Mouse (Mus musculus): ENCODE results near the gene Krcc1. TPM values are rescaled to one million over a fixed set of nuclear protein-coding genes. Genes with fewer than 3 reads are reported as not detected.
"Not testable (repeated sequence)": the region's sequence is repeated elsewhere in the genome, so short reads cannot be mapped to it uniquely, and the experiment has no call there.

The Krcc1 gene
- polyA plus RNA-seq, 1 experiment from 2014 or later, result 52.2 TPM

GRCm38 (mm10) chr6:71268929-71269685, 2.4 kb upstream of the Krcc1 start:
- no peak overlapping the region for H3K9ac ChIP-seq
- no peak overlapping the region for H3K4me2 ChIP-seq
- 57% methylated on average over 7 of the region's 7 CpGs for WGBS
- peaks cover 13% of the 10 kb centered on the region for H3K4me1 ChIP-seq
- no peak for ATAC-seq (ENCODE audit: borderline replicate concordance, extremely low read depth, low FRiP score, low TSS enrichment)
- no peak overlapping the region for H3K4me3 ChIP-seq
- H3K27me3 ChIP-seq, result no peaks in the 10 kb centered on the region
- no peak overlapping the region for H3K27ac ChIP-seq
- H3K9me3 ChIP-seq, result no peaks in the 10 kb centered on the region
- H3K36me3 ChIP-seq, result no peaks in the 10 kb centered on the region

GRCm38 (mm10) chr6:71269686-71270050, 1.8 kb upstream of the Krcc1 start:
- H3K4me1 ChIP-seq, result peaks cover 13% of the 10 kb centered on the region
- not testable (repeated sequence) for H3K27ac ChIP-seq; H3K4me3 ChIP-seq; H3K27me3 ChIP-seq; H3K9me3 ChIP-seq; H3K36me3 ChIP-seq; H3K9ac ChIP-seq; ATAC-seq (ENCODE audit: borderline replicate concordance, extremely low read depth, low FRiP score, low TSS enrichment); H3K4me2 ChIP-seq
- 94% methylated on average over 6 of the region's 6 CpGs for WGBS

GRCm38 (mm10) chr6:71270301-71271056, 998 bp upstream of the Krcc1 start:
- H3K36me3 ChIP-seq, result no peaks in the 10 kb centered on the region
- no peak overlapping the region for H3K9ac ChIP-seq
- no peaks in the 10 kb centered on the region for H3K9me3 ChIP-seq
- peak overlapping the region; percentile 89 for H3K27ac ChIP-seq
- peak overlapping the region; percentile 83 for H3K4me2 ChIP-seq
- H3K4me3 ChIP-seq, result peak overlapping the region; percentile 88
- ATAC-seq (ENCODE audit: borderline replicate concordance, extremely low read depth, low FRiP score, low TSS enrichment), result peak; percentile 25; the same call in 1 of the 2 replicates
- peaks cover 13% of the 10 kb centered on the region for H3K4me1 ChIP-seq
- 26% methylated on average over 13 of the region's 14 CpGs for WGBS
- no peaks in the 10 kb centered on the region for H3K27me3 ChIP-seq

GRCm38 (mm10) chr6:71271057-71271388, 454 bp upstream of the Krcc1 start:
- Histone ChIP-seq H3K27me3 (no peaks in the 10 kb centered on the region), H3K4me3 (peak overlapping the region; percentile 88), H3K9me3 (no peaks in the 10 kb centered on the region), H3K36me3 (no peaks in the 10 kb centered on the region), H3K4me2 (peak overlapping the region; percentile 83), H3K27ac (peak overlapping the region; percentile 89), H3K9ac (peak overlapping the region; percentile 42; the same call in 1 of the 2 replicates), H3K4me1 (peaks cover 13% of the 10 kb centered on the region)
- 0 out of 2 replicates have a peak, but pooled peaks have one; percentile 1 for ATAC-seq (ENCODE audit: borderline replicate concordance, extremely low read depth, low FRiP score, low TSS enrichment)
- 2% methylated on average over 8 of the region's 8 CpGs for WGBS

GRCm38 (mm10) chr6:71272316-71272741, 852 bp downstream of the Krcc1 start:
- Histone ChIP-seq H3K27me3 (no peaks in the 10 kb centered on the region), H3K27ac (peak overlapping the region; percentile 96), H3K9ac (peak overlapping the region; percentile 97), H3K4me1 (peaks cover 13% of the 10 kb centered on the region), H3K4me3 (peak overlapping the region; percentile 88), H3K9me3 (no peaks in the 10 kb centered on the region), H3K36me3 (no peaks in the 10 kb centered on the region), H3K4me2 (peak overlapping the region; percentile 60)
- WGBS, result 0% methylated on average over 11 of the region's 11 CpGs
- ATAC-seq (ENCODE audit: borderline replicate concordance, extremely low read depth, low FRiP score, low TSS enrichment), result no peak

- ATAC-seq (ENCODE audit: borderline replicate concordance, extremely low read depth, low FRiP score, low TSS enrichment), result no peak
- no peak overlapping the region for H3K9ac ChIP-seq
- H3K27me3 ChIP-seq, result no peaks in the 10 kb centered on the region
- H3K4me2 ChIP-seq, result no peak overlapping the region
- no peak overlapping the region for H3K27ac ChIP-seq
- no peaks in the 10 kb centered on the region for H3K9me3 ChIP-seq
- H3K4me3 ChIP-seq, result no peak overlapping the region
- H3K4me1 ChIP-seq, result peaks cover 13% of the 10 kb centered on the region
- no peaks in the 10 kb centered on the region for H3K36me3 ChIP-seq
- WGBS, result 89% methylated on average over 1 of the region's 1 CpGs
Observed at GRCm38 (mm10) chr6:71273715-71274114, 2.2 kb downstream of the Krcc1 start.

- H3K36me3 ChIP-seq, result no peaks in the 10 kb centered on the region
- no peak overlapping the region for H3K9ac ChIP-seq
- H3K27me3 ChIP-seq, result no peaks in the 10 kb centered on the region
- H3K4me1 ChIP-seq, result peaks cover 13% of the 10 kb centered on the region
- no peak overlapping the region for H3K4me2 ChIP-seq
- no peak for ATAC-seq (ENCODE audit: borderline replicate concordance, extremely low read depth, low FRiP score, low TSS enrichment)
- no peak overlapping the region for H3K4me3 ChIP-seq
- no peaks in the 10 kb centered on the region for H3K9me3 ChIP-seq
- no peak overlapping the region for H3K27ac ChIP-seq
- WGBS, result 93% methylated on average over 1 of the region's 1 CpGs
Observed at GRCm38 (mm10) chr6:71274621-71275020, 3.1 kb downstream of the Krcc1 start.

GRCm38 (mm10) chr6:71279418-71279817, 7.9 kb downstream of the Krcc1 start:
- H3K4me3 ChIP-seq, result no peak overlapping the region
- H3K36me3 ChIP-seq, result peaks cover 4% of the 10 kb centered on the region; the same call in 1 of the 2 replicates
- no peak for ATAC-seq (ENCODE audit: borderline replicate concordance, extremely low read depth, low FRiP score, low TSS enrichment)
- no peaks in the 10 kb centered on the region for H3K4me1 ChIP-seq
- no peak overlapping the region for H3K27ac ChIP-seq
- H3K4me2 ChIP-seq, result no peak overlapping the region
- WGBS, result 52% methylated on average over 1 of the region's 1 CpGs
- H3K9me3 ChIP-seq, result no peaks in the 10 kb centered on the region
- no peak overlapping the region for H3K9ac ChIP-seq
- H3K27me3 ChIP-seq, result no peaks in the 10 kb centered on the region

GRCm38 (mm10) chr6:71293509-71293908, 22.0 kb downstream of the Krcc1 start:
- H3K36me3 ChIP-seq, result no peaks in the 10 kb centered on the region
- no peaks in the 10 kb centered on the region for H3K9me3 ChIP-seq
- H3K4me2 ChIP-seq, result no peak overlapping the region
- no peak for ATAC-seq (ENCODE audit: borderline replicate concordance, extremely low read depth, low FRiP score, low TSS enrichment)
- no peaks in the 10 kb centered on the region for H3K4me1 ChIP-seq
- no peak overlapping the region for H3K9ac ChIP-seq
- H3K4me3 ChIP-seq, result no peak overlapping the region
- no peak overlapping the region for H3K27ac ChIP-seq
- 79% methylated on average over 14 of the region's 14 CpGs for WGBS
- H3K27me3 ChIP-seq, result no peaks in the 10 kb centered on the region

- ATAC-seq (ENCODE audit: borderline replicate concordance, extremely low read depth, low FRiP score, low TSS enrichment), result no peak
- WGBS, result 60% methylated on average over 6 of the region's 6 CpGs
Observed at GRCm38 (mm10) chr6:71295303-71295702, 23.8 kb downstream of the Krcc1 start.

GRCm38 (mm10) chr6:71298051-71298450, 26.6 kb downstream of the Krcc1 start:
- Histone ChIP-seq H3K9me3 (no peaks in the 10 kb centered on the region), H3K4me2 (no peak overlapping the region), H3K36me3 (no peaks in the 10 kb centered on the region), H3K4me1 (no peaks in the 10 kb centered on the region), H3K4me3 (no peak overlapping the region), H3K9ac (no peak overlapping the region), H3K27ac (no peak overlapping the region), H3K27me3 (no peaks in the 10 kb centered on the region)
- ATAC-seq (ENCODE audit: borderline replicate concordance, extremely low read depth, low FRiP score, low TSS enrichment), result no peak
- WGBS, result 54% methylated on average over 2 of the region's 2 CpGs

More at GRCm38 (mm10) chr6:71295303-71295702, 23.8 kb downstream of the Krcc1 start:
- H3K4me3 ChIP-seq, result no peak overlapping the region
- no peak overlapping the region for H3K9ac ChIP-seq
- H3K27ac ChIP-seq, result no peak overlapping the region
- H3K36me3 ChIP-seq, result no peaks in the 10 kb centered on the region
- H3K4me1 ChIP-seq, result no peaks in the 10 kb centered on the region
- H3K9me3 ChIP-seq, result no peaks in the 10 kb centered on the region
- H3K4me2 ChIP-seq, result no peak overlapping the region
- no peaks in the 10 kb centered on the region for H3K27me3 ChIP-seq

GRCm38 (mm10) chr6:71298751-71299150, 27.3 kb downstream of the Krcc1 start:
- Histone ChIP-seq H3K9ac (no peak overlapping the region), H3K4me3 (no peak overlapping the region), H3K27me3 (no peaks in the 10 kb centered on the region), H3K27ac (no peak overlapping the region), H3K4me1 (no peaks in the 10 kb centered on the region), H3K36me3 (no peaks in the 10 kb centered on the region), H3K4me2 (no peak overlapping the region), H3K9me3 (no peaks in the 10 kb centered on the region)
- 40% methylated on average over 3 of the region's 3 CpGs for WGBS
- ATAC-seq (ENCODE audit: borderline replicate concordance, extremely low read depth, low FRiP score, low TSS enrichment), result no peak

Data from lung, embryonic 15.5 days (tissue).